Mouse (Mus musculus) kidney, embryonic 14.5 days (tissue): ENCODE data around the gene Tec. TPM values are rescaled to one million over a fixed set of nuclear protein-coding genes. Genes with fewer than 3 reads are reported as not detected.

Experiments
- ATAC-seq: fragments of 200-750 bp; cut with Nextera tagmentation; 2 replicates; pipeline ENCODE4 v1.8.0; 2017; ENCODE audit warnings: moderate number of reproducible peaks, mild to moderate bottlenecking, moderate TSS enrichment, moderate library complexity; ENCODE audit not compliant: low FRiP score, low TSS enrichment
- H3K27ac ChIP-seq: fragments of 300-500 bp; sonication (generic); 2 replicates; pipeline ENCODE4 v1.5.1; 2014; ENCODE audit warnings: low read depth, mild to moderate bottlenecking, low read length, moderate library complexity, mixed read lengths
- H3K27me3 ChIP-seq: fragments of 300-500 bp; sonication (generic); 2 replicates; pipeline ENCODE4 v1.6.1; 2014; ENCODE audit warnings: mild to moderate bottlenecking, low read length; ENCODE audit not compliant: control insufficient read depth, insufficient read depth
- H3K36me3 ChIP-seq: fragments of 300-500 bp; sonication (generic); 2 replicates; pipeline ENCODE4 v1.6.1; 2014; ENCODE audit warnings: low read length, mixed read lengths; ENCODE audit not compliant: control insufficient read depth, insufficient read depth
- H3K4me1 ChIP-seq: fragments of 300-500 bp; sonication (generic); 2 replicates; pipeline ENCODE4 v1.6.1; 2014; ENCODE audit warnings: low read length, mixed read lengths; ENCODE audit not compliant: control insufficient read depth, insufficient read depth
- H3K4me2 ChIP-seq: fragments of 300-500 bp; sonication (generic); replicated peaks from 2 replicates; pipeline ENCODE4 v1.6.1; 2014; ENCODE audit warnings: low read depth, mild to moderate bottlenecking, low read length
- H3K4me3 ChIP-seq: fragments of 300-500 bp; sonication (generic); 2 replicates; pipeline ENCODE4 v1.5.1; 2014; ENCODE audit warnings: mild to moderate bottlenecking, low read length
- H3K9ac ChIP-seq: fragments of 300-500 bp; sonication (generic); 2 replicates; pipeline ENCODE4 v1.6.1; 2014; ENCODE audit warnings: low read depth, mild to moderate bottlenecking, low read length, moderate library complexity
- H3K9me3 ChIP-seq: fragments of 300-500 bp; sonication (generic); 2 replicates; pipeline ENCODE4 v1.6.1; 2016; ENCODE audit warnings: low read length; ENCODE audit not compliant: control insufficient read depth
- WGBS: fragments of 180-500 bp; shearing (Covaris S2); extraction: QIAGEN DNeasy Blood & Tissue Kit; methylation state at CpG from one replicate; pipeline ENCODE4 v1.1.7; 2014; 5-methylcytosine and 5-hydroxymethylcytosine counted together
- polyA plus RNA-seq: library from polyadenylated mRNA; unstranded; fragments of >200 nt; fragmentation: Nextera tagmentation; extraction: Ambion mirVana; gene quantifications from 2 replicates; pipeline ENCODE4 v1.2.1, GENCODE M21; 2014

Gene Tec
- polyA plus RNA-seq, result 7.8 and 8.9 TPM in 2 replicates

DNA sequence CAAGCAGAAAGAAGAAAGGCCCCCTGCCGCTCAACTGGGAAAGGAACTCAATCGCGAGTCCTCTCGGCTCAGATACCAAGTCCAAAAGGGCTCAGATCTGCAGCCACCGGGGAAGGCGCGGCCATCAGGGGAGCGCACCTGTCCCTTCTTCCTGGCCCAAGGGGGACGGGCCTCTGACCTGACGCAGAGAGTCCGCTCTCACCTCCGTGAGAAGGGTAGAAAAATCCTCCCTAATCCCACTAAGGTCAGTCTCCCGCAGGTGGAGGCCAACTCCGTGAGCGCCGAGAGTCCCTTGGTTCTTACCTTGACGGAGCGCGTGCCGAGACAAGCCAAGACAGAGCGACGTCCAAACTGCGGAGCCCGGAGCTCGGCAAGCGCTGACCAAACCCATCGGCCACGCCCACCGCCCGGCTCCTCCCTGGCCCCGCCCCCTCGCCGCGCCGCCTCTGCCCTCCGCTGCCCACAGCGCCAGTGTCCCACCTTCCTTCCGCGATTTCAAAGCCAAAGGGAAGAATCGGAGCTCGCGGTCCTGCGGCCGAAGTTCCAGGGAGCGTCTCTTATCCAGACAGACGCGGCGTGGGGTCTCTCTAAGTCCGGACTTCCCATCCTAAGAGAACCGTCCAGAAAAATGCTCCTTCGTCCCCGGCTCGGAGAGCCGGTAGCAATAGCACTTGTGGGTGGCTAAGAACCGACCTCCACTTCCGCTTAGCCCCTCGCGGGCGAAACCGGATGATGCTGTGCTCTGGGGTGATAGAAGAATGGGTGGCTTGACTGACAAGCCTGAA lies at the start of gene Tec:
TSS of gene Tec (minus strand) at position 393 of the 785 bp plus-strand sequence.
- H3K4me3 ChIP-seq, result peak within 1 kb of the TSS; percentile 48
- under 1% methylated on average over 52 of the region's 60 CpGs for WGBS
- H3K27ac ChIP-seq, result 0 out of 2 replicates have a peak within 1 kb of the TSS, but pooled peaks have one; percentile 0
- ATAC-seq, result peak; percentile 92
- peaks cover 7% of the 10 kb centered on the region; the same call in 1 of the 2 replicates for H3K27me3 ChIP-seq
- H3K4me1 ChIP-seq, result peaks cover 8% of the 10 kb centered on the region
- H3K4me2 ChIP-seq, result peak within 1 kb of the TSS; percentile 80
- peaks cover 4% of the 10 kb centered on the region; the same call in 1 of the 2 replicates for H3K9me3 ChIP-seq
- no peaks in the 10 kb centered on the region for H3K36me3 ChIP-seq
- H3K9ac ChIP-seq, result peak within 1 kb of the TSS; percentile 59

DNA sequence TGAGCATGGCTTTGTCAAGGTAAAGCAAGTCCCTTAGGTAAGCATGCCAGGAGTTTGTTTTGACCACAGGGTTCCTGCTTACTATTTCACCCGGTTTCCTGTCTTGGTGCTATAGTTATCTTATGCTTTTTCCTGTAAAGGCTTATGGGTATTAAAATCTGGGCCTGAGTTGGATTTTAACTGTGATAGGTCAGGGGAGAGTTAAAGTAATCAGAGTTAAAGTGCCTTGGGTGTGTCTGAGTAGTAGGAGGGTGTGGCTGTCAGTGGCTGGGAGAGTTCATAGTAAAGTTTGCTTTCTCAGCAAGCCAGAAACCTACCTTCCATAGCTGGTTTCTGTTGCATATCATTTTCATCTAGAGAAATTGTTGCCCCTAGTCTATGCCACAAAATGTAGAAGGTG lies 48.6 kb upstream of the Tec start:
- WGBS, result 59% methylated on average over 1 of the region's 1 CpGs
- Histone ChIP-seq H3K4me3 (no peak overlapping the region), H3K4me2 (peak overlapping the region; percentile 83), H3K27ac (no peak overlapping the region), H3K27me3 (no peaks in the 10 kb centered on the region), H3K4me1 (peaks cover 21% of the 10 kb centered on the region), H3K9me3 (no peaks in the 10 kb centered on the region), H3K9ac (no peak overlapping the region), H3K36me3 (no peaks in the 10 kb centered on the region)
- ATAC-seq, result no peak

DNA sequence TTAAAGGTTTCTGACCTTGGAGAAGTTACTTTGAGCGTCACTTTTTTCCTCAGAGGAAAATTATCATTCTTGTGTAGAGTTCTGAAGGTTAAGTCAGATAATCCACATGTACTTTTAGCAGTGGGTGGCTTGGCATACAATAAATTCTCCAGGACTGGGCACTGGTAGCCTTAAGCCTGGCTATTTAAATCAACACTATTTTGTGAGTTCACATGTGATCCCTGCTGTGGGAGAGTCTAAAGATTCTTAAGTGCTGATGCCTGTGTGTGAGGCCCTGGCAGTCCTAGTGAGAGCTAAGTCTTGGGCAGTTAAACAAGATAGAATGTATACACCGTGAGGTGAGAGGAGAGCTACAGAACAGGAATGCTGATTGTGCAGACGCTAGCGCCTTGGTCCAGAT lies 47.8 kb upstream of the Tec start:
- Histone ChIP-seq H3K27ac (no peak overlapping the region), H3K4me2 (peak overlapping the region; percentile 83), H3K4me1 (peaks cover 21% of the 10 kb centered on the region), H3K9ac (peak overlapping the region; percentile 97; the same call in 1 of the 2 replicates), H3K27me3 (no peaks in the 10 kb centered on the region), H3K36me3 (no peaks in the 10 kb centered on the region), H3K4me3 (peak overlapping the region; percentile 96), H3K9me3 (no peaks in the 10 kb centered on the region)
- WGBS, result 32% methylated on average over 4 of the region's 4 CpGs
- no peak for ATAC-seq

DNA sequence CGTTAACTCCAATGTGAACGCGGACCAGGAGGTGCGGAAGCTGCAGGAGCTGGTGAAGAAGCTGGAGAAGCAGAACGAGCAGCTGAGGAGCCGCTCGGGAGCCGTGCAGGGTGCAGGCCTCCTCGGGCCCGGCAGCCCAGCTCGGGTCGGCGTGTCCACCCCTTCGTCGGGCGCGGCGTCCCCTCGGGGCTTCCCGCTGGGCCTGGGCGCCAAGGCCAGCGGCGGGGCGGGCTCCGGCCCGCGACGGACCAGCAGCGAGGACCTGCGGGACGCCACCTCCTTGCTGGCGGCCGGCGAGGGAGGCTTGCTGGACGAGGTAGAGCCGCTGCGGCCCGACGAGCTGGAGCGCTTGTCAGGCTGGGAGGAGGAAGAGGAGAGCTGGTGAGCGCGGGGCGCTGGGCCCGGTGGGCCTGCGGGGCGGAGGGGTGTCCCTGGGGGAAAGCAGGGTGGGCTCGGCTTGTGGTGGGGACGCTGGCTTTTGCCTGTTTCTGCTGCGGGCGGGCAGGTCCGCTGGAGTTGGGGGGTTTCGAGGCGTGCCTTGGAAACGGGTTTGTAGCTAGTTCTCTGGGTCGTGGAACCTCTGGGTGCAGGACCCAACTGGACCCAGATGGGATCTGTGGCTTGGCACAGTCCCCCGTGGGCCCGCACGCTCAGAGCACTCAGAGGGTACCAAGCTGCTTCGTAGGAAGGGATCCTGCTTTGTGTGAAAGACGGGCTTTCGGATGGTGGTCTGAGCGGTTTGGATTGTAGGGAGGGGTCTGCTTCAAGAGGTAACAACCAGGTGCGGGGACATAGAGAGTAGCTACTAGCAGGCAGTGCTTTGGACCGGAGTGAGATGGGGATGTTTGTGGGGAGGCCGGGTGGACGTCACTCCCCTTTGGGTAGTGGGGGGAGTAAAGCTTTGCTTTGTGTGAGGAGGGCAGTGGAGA lies 46.6 kb upstream of the Tec start:
- Histone ChIP-seq H3K4me2 (peak overlapping the region; percentile 83), H3K9me3 (no peaks in the 10 kb centered on the region), H3K36me3 (no peaks in the 10 kb centered on the region), H3K4me3 (peak overlapping the region; percentile 96), H3K27me3 (no peaks in the 10 kb centered on the region), H3K27ac (peak overlapping the region; percentile 99), H3K4me1 (peaks cover 21% of the 10 kb centered on the region), H3K9ac (peak overlapping the region; percentile 97)
- peak; percentile 40 for ATAC-seq
- under 1% methylated on average over 65 of the region's 66 CpGs for WGBS

DNA sequence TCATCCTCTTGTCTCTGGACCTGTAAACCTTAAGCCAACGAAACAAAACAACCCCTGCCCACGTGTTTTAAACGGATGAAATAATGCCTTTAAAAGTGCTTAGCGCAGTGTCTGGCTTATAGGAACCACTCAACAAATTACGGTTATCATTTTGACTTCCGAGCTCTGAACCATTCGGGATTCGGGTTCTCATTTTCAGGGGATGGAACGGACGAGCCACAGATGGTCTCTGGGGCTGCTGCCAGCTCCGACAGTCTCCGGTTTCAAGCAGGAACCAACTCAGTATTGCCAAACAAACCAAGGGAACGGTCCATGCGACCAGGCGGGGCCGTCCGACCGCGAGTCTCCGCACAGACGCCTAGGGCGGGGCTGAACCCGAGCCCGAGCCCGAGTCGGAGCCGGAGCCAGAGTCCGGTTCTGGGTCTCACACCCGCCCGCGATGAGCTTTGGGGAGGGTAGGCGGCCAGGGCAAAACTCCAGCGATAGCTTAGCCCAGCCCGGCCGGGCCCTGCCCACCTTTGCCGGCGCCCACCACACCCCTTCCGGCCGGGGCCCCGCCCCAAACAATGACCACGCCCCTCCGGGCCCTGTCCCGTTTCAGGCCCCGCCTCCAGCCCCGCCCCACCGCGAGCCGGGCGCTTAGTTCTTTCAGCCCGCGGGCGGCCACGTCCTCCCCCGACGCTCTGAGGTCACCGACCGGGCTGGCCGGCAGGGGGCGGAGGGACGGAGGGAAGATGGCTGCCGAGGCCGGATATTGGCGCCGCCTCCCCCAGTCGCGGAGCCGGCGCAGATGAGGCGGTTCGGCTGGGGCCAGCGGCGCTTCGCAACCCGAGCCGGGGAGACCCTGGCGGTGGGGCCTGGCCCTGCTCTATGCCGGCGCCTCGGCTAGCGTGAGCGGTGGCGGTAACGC lies 45.6 kb upstream of the Tec start, which contains the start of gene Slain2:
TSS of gene Slain2 (plus strand) at position 657 of the 910 bp plus-strand sequence.
- under 1% methylated on average over 77 of the region's 83 CpGs for WGBS
- H3K27ac ChIP-seq, result peak within 1 kb of the TSS; percentile 99
- H3K36me3 ChIP-seq, result no peaks in the 10 kb centered on the region
- H3K27me3 ChIP-seq, result no peaks in the 10 kb centered on the region
- H3K9me3 ChIP-seq, result no peaks in the 10 kb centered on the region
- peak within 1 kb of the TSS; percentile 96 for H3K4me3 ChIP-seq
- H3K9ac ChIP-seq, result peak within 1 kb of the TSS; percentile 97
- peaks cover 21% of the 10 kb centered on the region for H3K4me1 ChIP-seq
- H3K4me2 ChIP-seq, result peak within 1 kb of the TSS; percentile 83
- peak; percentile 95 for ATAC-seq

DNA sequence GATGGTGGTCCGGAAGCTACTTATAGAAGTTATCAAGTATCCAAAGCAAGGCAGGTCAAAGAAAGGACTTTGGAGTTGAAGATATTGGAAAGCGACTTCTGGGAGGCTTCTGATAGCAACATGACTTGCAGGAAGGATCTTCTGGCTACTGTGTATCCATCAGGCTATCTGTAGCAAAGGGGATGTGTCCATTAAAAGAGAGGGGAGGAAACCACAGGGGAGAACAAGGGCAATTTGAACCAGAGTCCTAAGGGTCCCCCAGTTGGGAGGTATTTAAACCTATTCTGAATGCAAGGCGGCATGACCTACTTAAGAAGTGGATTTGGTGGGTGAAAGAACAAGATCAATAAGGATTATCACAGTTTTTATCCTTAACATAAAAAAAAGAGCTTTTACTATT lies 43.0 kb upstream of the Tec start:
- no peak overlapping the region for H3K4me2 ChIP-seq
- WGBS, result 93% methylated on average over 3 of the region's 3 CpGs
- no peak for ATAC-seq
- H3K9me3 ChIP-seq, result no peaks in the 10 kb centered on the region
- H3K36me3 ChIP-seq, result no peaks in the 10 kb centered on the region
- no peak overlapping the region for H3K27ac ChIP-seq
- no peak overlapping the region for H3K9ac ChIP-seq
- H3K4me3 ChIP-seq, result no peak overlapping the region
- H3K27me3 ChIP-seq, result no peaks in the 10 kb centered on the region
- H3K4me1 ChIP-seq, result peaks cover 13% of the 10 kb centered on the region

DNA sequence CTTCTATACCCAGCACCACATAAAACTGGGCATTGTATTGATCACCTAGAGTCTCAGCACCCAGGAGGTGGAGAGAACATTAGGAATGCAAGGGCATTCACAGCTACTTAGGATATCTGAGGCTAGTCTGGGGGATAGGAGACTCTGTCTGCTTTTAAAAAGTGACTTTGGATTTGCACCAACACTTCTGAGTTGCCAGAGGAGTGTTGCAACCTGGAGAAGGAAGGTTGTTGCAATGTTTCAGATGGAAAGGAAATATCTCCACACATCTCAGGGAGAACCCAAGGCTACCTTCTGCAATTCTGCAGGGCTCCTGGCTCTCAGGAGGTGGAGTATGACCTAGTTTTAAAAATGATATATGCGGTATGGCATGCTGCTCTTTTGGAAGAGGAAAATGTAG lies 42.1 kb upstream of the Tec start:
- Histone ChIP-seq H3K4me1 (peaks cover 4% of the 10 kb centered on the region; the same call in 1 of the 2 replicates), H3K4me2 (no peak overlapping the region), H3K4me3 (no peak overlapping the region), H3K9ac (no peak overlapping the region), H3K9me3 (no peaks in the 10 kb centered on the region), H3K27me3 (no peaks in the 10 kb centered on the region), H3K36me3 (no peaks in the 10 kb centered on the region), H3K27ac (no peak overlapping the region)
- WGBS, result 85% methylated on average over 1 of the region's 1 CpGs
- no peak for ATAC-seq

DNA sequence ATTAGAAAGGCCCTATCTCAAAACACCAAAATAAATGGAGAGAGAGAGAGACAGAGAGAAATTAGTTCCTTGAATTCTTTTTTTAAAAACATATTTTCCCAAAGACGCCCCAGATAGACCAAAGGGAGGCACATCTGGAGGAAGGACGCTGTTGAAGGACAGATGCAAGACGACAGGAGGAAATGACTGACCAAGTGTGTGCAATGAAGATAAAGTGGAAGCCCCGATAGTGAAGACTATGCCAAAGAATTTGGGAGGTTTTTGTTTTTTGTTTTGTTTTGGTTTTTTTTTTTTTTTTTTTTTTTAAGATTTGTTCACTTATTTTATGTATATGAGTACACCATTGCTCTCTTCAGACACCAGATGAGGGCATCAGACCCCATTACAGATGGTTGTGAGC lies 41.1 kb upstream of the Tec start:
- H3K9ac ChIP-seq, result no peak overlapping the region
- H3K4me3 ChIP-seq, result no peak overlapping the region
- 85% methylated on average over 4 of the region's 4 CpGs for WGBS
- H3K4me1 ChIP-seq, result peaks cover 3% of the 10 kb centered on the region; the same call in 1 of the 2 replicates
- ATAC-seq, result no peak
- no peaks in the 10 kb centered on the region for H3K36me3 ChIP-seq
- no peak overlapping the region for H3K27ac ChIP-seq
- no peaks in the 10 kb centered on the region for H3K9me3 ChIP-seq
- H3K27me3 ChIP-seq, result no peaks in the 10 kb centered on the region
- no peak overlapping the region for H3K4me2 ChIP-seq
